Mouse (Mus musculus) limb, embryonic 14.5 days (tissue): Measurements from ENCODE around the gene AC161166.1. TPM values are rescaled to one million over a fixed set of nuclear protein-coding genes. Genes with fewer than 3 reads are reported as not detected.
A peak's percentile ranks its signal among the peaks of the same experiment; 100 is the strongest.

Source experiments
- ATAC-seq: fragments of 200-750 bp; cut with Nextera tagmentation; 2 replicates; pipeline ENCODE4 v1.8.0; 2017; ENCODE audit warnings: low read depth, moderate number of reproducible peaks, moderate TSS enrichment; ENCODE audit not compliant: low FRiP score
- DNase-seq: peaks from one replicate; pipeline ENCODE4 v3.0.0-alpha.2; 2015; ENCODE audit warnings: low spot score
- H3K27ac ChIP-seq: fragments of 300-500 bp; sonication (generic); replicated peaks from 2 replicates; pipeline ENCODE4 v1.5.1; 2014; ENCODE audit warnings: low read depth, mild to moderate bottlenecking, low read length, moderate library complexity, mixed read lengths
- H3K27me3 ChIP-seq: fragments of 300-500 bp; sonication (generic); 2 replicates; pipeline ENCODE4 v1.6.1; 2014; ENCODE audit warnings: low read length, mixed read lengths; ENCODE audit not compliant: control insufficient read depth, insufficient read depth
- H3K36me3 ChIP-seq: fragments of 300-500 bp; sonication (generic); 2 replicates; pipeline ENCODE4 v1.6.1; 2014; ENCODE audit warnings: mild to moderate bottlenecking, low read length, moderate library complexity, mixed read lengths; ENCODE audit not compliant: control insufficient read depth, insufficient read depth
- H3K4me1 ChIP-seq: fragments of 300-500 bp; sonication (generic); 2 replicates; pipeline ENCODE4 v1.6.1; 2014; ENCODE audit warnings: antibody characterized with exemption, low read length, mixed read lengths; ENCODE audit not compliant: control insufficient read depth, insufficient read depth
- H3K4me2 ChIP-seq: fragments of 300-500 bp; sonication (generic); replicated peaks from 2 replicates; pipeline ENCODE4 v1.6.1; 2014; ENCODE audit warnings: low read depth, mild to moderate bottlenecking, low read length, moderate library complexity; ENCODE audit not compliant: severe bottlenecking
- H3K4me3 ChIP-seq: fragments of 300-500 bp; sonication (generic); replicated peaks from 2 replicates; pipeline ENCODE4 v1.5.1; 2014; ENCODE audit warnings: low read length
- H3K9ac ChIP-seq: fragments of 300-500 bp; sonication (generic); 2 replicates; pipeline ENCODE4 v1.6.1; 2014; ENCODE audit warnings: mild to moderate bottlenecking, low read depth, low read length, moderate library complexity; ENCODE audit not compliant: severe bottlenecking
- H3K9me3 ChIP-seq: fragments of 300-500 bp; sonication (generic); 2 replicates; pipeline ENCODE4 v1.6.1; 2016; ENCODE audit warnings: low read length; ENCODE audit not compliant: control insufficient read depth
- POLR2A ChIP-seq: fragments of 200-500 bp; IDR thresholded peaks from 2 replicates; pipeline ENCODE4 v1.8.0; 2012; ENCODE audit warnings: inconsistent platforms, mild to moderate bottlenecking, moderate library complexity, borderline replicate concordance; ENCODE audit not compliant: insufficient read depth, insufficient read length; ENCODE audit errors: extremely low read depth
- WGBS: fragments of 180-500 bp; shearing (Covaris S2); extraction: QIAGEN DNeasy Blood & Tissue Kit; methylation state at CpG from one replicate; pipeline ENCODE4 v1.1.7; 2014; 5-methylcytosine and 5-hydroxymethylcytosine counted together
- polyA plus RNA-seq, 2 experiments: library from polyadenylated mRNA; depleted of rRNA in 1 of 2; stranded (reverse) in 1 of 2; unstranded in 1 of 2; fragments of >200 nt; fragmentation: Nextera tagmentation in 1 of 2; extraction: Ambion mirVana in 1 of 2; gene quantifications; 2 replicates each; pipeline versions ENCODE4 v1.2.1 to v1.2.3; 2012 to 2014

The AC161166.1 gene
- polyA plus RNA-seq, 2 experiments = 0.19 TPM; not detected in 1

- WGBS = under 1% methylated on average over 54 of the region's 57 CpGs
- Histone ChIP-seq H3K27me3 (no peaks in the 10 kb centered on the region), H3K36me3 (peaks cover 33% of the 10 kb centered on the region), H3K4me2 (peak overlapping the region; percentile 65), H3K27ac (peak overlapping the region; percentile 58; the same call in 1 of the 2 replicates), H3K4me3 (peak overlapping the region; percentile 80), H3K9ac (peak overlapping the region; percentile 74), H3K4me1 (peaks cover 8% of the 10 kb centered on the region; the same call in 1 of the 2 replicates), H3K9me3 (no peaks in the 10 kb centered on the region)
- ATAC-seq = peak; percentile 98
- TF ChIP-seq POLR2A = 0 out of 2 replicates have a peak, but pooled peaks have one; percentile 76
- DNase-seq = peak; percentile 99
Observed at GRCm38 (mm10) chr7:24546634-24547389, 34.6 kb upstream of the AC161166.1 start.

- ATAC-seq (no peak), DNase-seq (no peak)
Observed at GRCm38 (mm10) chr7:24546068-24546614, 33.9 kb upstream of the AC161166.1 start, which contains the start of the genes Pinlyp and Xrcc1. TSS of gene Pinlyp (minus strand) at chr7:24546118. TSS of gene Xrcc1 (plus strand) at chr7:24546289.

GRCm38 (mm10) chr7:24544506-24544905 is 32.3 kb upstream of the AC161166.1 start:
- H3K4me3 ChIP-seq = no peak overlapping the region
- DNase-seq (no peak), ATAC-seq (no peak)
- no peaks in the 10 kb centered on the region for H3K9me3 ChIP-seq
- H3K36me3 ChIP-seq = peaks cover 14% of the 10 kb centered on the region
- H3K4me1 ChIP-seq = peaks cover 8% of the 10 kb centered on the region; the same call in 1 of the 2 replicates
- H3K4me2 ChIP-seq = no peak overlapping the region
- WGBS = 82% methylated on average over 2 of the region's 2 CpGs
- H3K9ac ChIP-seq = no peak overlapping the region
- H3K27ac ChIP-seq = no peak overlapping the region
- no peak for TF ChIP-seq POLR2A
- no peaks in the 10 kb centered on the region for H3K27me3 ChIP-seq

More at GRCm38 (mm10) chr7:24546068-24546614, 33.9 kb upstream of the AC161166.1 start, which contains the start of the genes Pinlyp and Xrcc1:
- peak within 1 kb of the TSS; percentile 65 for H3K4me2 ChIP-seq
- H3K9me3 ChIP-seq = no peaks in the 10 kb centered on the region
- peaks cover 8% of the 10 kb centered on the region; the same call in 1 of the 2 replicates for H3K4me1 ChIP-seq
- TF ChIP-seq POLR2A = no peak
- H3K4me3 ChIP-seq = peak within 1 kb of the TSS; percentile 80
- H3K27me3 ChIP-seq = no peaks in the 10 kb centered on the region
- 30% methylated on average over 13 of the region's 13 CpGs for WGBS
- H3K36me3 ChIP-seq = peaks cover 27% of the 10 kb centered on the region
- H3K9ac ChIP-seq = peak within 1 kb of the TSS; percentile 74
- H3K27ac ChIP-seq = peak within 1 kb of the TSS; percentile 58; the same call in 1 of the 2 replicates

- DNase-seq (no peak), ATAC-seq (no peak)
- Histone ChIP-seq H3K4me1 (no peaks in the 10 kb centered on the region), H3K4me2 (no peak overlapping the region), H3K27ac (no peak overlapping the region), H3K9ac (no peak overlapping the region), H3K9me3 (no peaks in the 10 kb centered on the region), H3K36me3 (peaks cover 17% of the 10 kb centered on the region), H3K4me3 (no peak overlapping the region), H3K27me3 (no peaks in the 10 kb centered on the region)
- 93% methylated on average over 4 of the region's 4 CpGs for WGBS
- no peak for TF ChIP-seq POLR2A
Observed at GRCm38 (mm10) chr7:24539686-24540085, 27.4 kb upstream of the AC161166.1 start.

GRCm38 (mm10) chr7:24538701-24539100 is 26.4 kb upstream of the AC161166.1 start:
- DNase-seq (no peak), ATAC-seq (no peak)
- 79% methylated on average over 5 of the region's 5 CpGs for WGBS
- Histone ChIP-seq H3K4me2 (no peak overlapping the region), H3K27ac (no peak overlapping the region), H3K27me3 (no peaks in the 10 kb centered on the region), H3K36me3 (peaks cover 27% of the 10 kb centered on the region), H3K4me1 (peaks cover 5% of the 10 kb centered on the region), H3K9me3 (no peaks in the 10 kb centered on the region), H3K9ac (no peak overlapping the region), H3K4me3 (no peak overlapping the region)
- no peak for TF ChIP-seq POLR2A
